Mouse (Mus musculus) hindbrain, embryonic 16.5 days (tissue): Measurements from ENCODE around the gene Gm9936. TPM values are rescaled to one million over a fixed set of nuclear protein-coding genes. Genes with fewer than 3 reads are reported as not detected.

Experiments used
- ATAC-seq: fragments of 200-750 bp; cut with Nextera tagmentation; 2 replicates; pipeline ENCODE4 v1.8.0; 2017; ENCODE audit warnings: moderate TSS enrichment, moderate library complexity
- H3K27ac ChIP-seq: fragments of 300-500 bp; sonication (generic); 2 replicates; pipeline ENCODE4 v1.5.1; 2014; ENCODE audit warnings: low read depth, mild to moderate bottlenecking, control low read depth, low read length, moderate library complexity
- H3K27me3 ChIP-seq: fragments of 300-500 bp; sonication (generic); replicated peaks from 2 replicates; pipeline ENCODE4 v1.6.1; 2014; ENCODE audit warnings: low read length; ENCODE audit not compliant: control insufficient read depth, insufficient read depth
- H3K36me3 ChIP-seq: fragments of 300-500 bp; sonication (generic); 2 replicates; pipeline ENCODE4 v1.6.1; 2014; ENCODE audit warnings: mild to moderate bottlenecking, low read length, moderate library complexity, mixed read lengths; ENCODE audit not compliant: control insufficient read depth, insufficient read depth
- H3K4me1 ChIP-seq: fragments of 300-500 bp; sonication (generic); 2 replicates; pipeline ENCODE4 v1.6.1; 2014; ENCODE audit warnings: low read depth, low read length; ENCODE audit not compliant: control insufficient read depth, insufficient read depth
- H3K4me2 ChIP-seq: fragments of 300-500 bp; sonication (generic); 2 replicates; pipeline ENCODE4 v1.6.1; 2014; ENCODE audit warnings: mild to moderate bottlenecking, low read length, control low read depth, moderate library complexity
- H3K4me3 ChIP-seq: fragments of 300-500 bp; sonication (generic); 2 replicates; pipeline ENCODE4 v1.5.1; 2014; ENCODE audit warnings: mild to moderate bottlenecking, low read length, control low read depth, moderate library complexity
- H3K9ac ChIP-seq: fragments of 300-500 bp; sonication (generic); 2 replicates; pipeline ENCODE4 v1.6.1; 2014; ENCODE audit warnings: low read depth, mild to moderate bottlenecking, control low read depth, low read length, moderate library complexity
- H3K9me3 ChIP-seq: fragments of 300-500 bp; sonication (generic); 2 replicates; pipeline ENCODE4 v1.6.1; 2014; ENCODE audit warnings: mild to moderate bottlenecking, low read length, moderate library complexity; ENCODE audit not compliant: control insufficient read depth
- WGBS: fragments of 180-500 bp; shearing (Covaris S2); extraction: QIAGEN DNeasy Blood & Tissue Kit; methylation state at CpG from one replicate; pipeline ENCODE4 v1.1.7; 2014; 5-methylcytosine and 5-hydroxymethylcytosine counted together
- microRNA-seq: library from miRNA; unstranded; fragments of <30 nt; microRNA quantifications from one replicate; pipeline ENCODE4, GENCODE M21; 2017
- polyA plus RNA-seq: library from polyadenylated mRNA; unstranded; fragments of >200 nt; fragmentation: Nextera tagmentation; extraction: Ambion mirVana; gene quantifications from 2 replicates; pipeline ENCODE4 v1.2.1, GENCODE M21; 2015

The Gm9936 gene
- polyA plus RNA-seq, 1 experiment from 2014 or later: 3.6 TPM

DNA sequence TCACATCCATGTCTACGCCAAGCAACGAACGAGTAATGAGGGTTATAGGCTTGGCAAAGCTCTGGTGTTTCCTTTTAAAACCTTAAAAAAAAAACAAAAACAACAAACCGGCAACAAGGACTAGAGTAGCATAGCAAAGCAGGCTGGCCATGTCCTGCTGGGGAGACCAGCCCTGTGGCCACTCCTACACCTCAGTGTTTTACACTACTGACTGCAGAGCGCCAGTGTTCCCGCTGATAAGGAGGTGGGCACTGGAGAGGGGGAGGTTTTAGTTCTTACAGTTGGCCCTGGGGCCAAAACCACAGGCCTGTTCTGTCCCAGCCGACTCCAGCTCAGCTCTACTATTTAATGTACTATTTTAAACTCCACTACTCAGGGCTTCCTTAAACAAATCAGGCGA is 51.0 kb downstream of the Gm9936 start:
- H3K27ac ChIP-seq: peak overlapping the region; percentile 62
- no peaks in the 10 kb centered on the region for H3K27me3 ChIP-seq
- H3K4me1 ChIP-seq: peaks cover 11% of the 10 kb centered on the region
- H3K4me2 ChIP-seq: no peak overlapping the region
- peaks cover 37% of the 10 kb centered on the region for H3K36me3 ChIP-seq
- no peak for ATAC-seq
- no peak overlapping the region for H3K4me3 ChIP-seq
- H3K9me3 ChIP-seq: no peaks in the 10 kb centered on the region
- H3K9ac ChIP-seq: no peak overlapping the region
- WGBS: 25% methylated on average over 8 of the region's 8 CpGs

DNA sequence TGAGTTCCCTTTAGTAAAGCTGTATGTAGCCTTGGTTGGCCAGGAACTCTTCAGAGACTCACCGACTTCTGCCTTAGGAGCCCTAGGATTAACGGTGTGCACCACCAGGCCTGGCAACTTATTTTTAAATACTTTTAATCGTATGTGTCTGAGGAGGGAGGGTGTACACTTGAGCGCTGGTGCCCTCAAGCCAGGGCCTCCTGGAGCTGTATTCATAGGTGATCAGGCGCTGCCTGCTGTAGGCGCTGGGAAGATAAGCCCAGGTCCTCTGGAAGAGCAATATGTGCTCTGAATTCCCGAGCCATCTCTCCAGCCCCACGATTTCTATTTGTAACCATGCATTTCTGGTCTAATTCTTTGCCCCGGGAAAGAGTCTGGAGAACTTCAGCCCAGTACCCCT is 51.4 kb downstream of the Gm9936 start:
- no peak for ATAC-seq
- Histone ChIP-seq H3K27ac (peak overlapping the region; percentile 62; the same call in 1 of the 2 replicates), H3K36me3 (peaks cover 40% of the 10 kb centered on the region), H3K9ac (no peak overlapping the region), H3K9me3 (no peaks in the 10 kb centered on the region), H3K4me1 (peaks cover 7% of the 10 kb centered on the region; the same call in 1 of the 2 replicates), H3K4me2 (no peak overlapping the region), H3K27me3 (no peaks in the 10 kb centered on the region), H3K4me3 (no peak overlapping the region)
- WGBS: 41% methylated on average over 9 of the region's 9 CpGs

DNA sequence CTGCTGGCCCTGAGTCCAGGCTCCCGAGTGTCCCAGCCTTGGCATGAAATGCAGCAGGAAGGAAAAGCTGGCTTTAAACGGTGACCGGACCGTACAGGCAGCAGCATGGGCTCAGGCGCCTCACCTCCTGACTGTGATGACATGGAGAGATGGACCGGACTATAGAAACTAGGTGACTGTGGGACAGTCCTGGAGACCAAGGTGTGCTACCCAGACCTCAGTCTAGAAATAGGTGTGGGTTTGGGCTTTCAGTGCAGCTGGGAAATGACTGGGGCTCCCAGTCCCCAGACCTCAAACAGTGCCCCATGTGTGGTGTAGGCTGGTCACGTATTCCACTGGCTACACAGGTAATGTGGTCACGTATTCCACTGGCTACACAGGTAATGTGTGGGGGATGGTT is 51.8 kb downstream of the Gm9936 start:
- H3K27ac ChIP-seq: peak overlapping the region; percentile 62; the same call in 1 of the 2 replicates
- no peak for ATAC-seq
- WGBS: 86% methylated on average over 8 of the region's 8 CpGs
- peaks cover 43% of the 10 kb centered on the region for H3K36me3 ChIP-seq
- H3K4me2 ChIP-seq: no peak overlapping the region
- no peak overlapping the region for H3K9ac ChIP-seq
- H3K4me1 ChIP-seq: peaks cover 5% of the 10 kb centered on the region; the same call in 1 of the 2 replicates
- H3K27me3 ChIP-seq: no peaks in the 10 kb centered on the region
- H3K9me3 ChIP-seq: no peaks in the 10 kb centered on the region
- H3K4me3 ChIP-seq: no peak overlapping the region

Small RNAs within 50 kb of the gene (microRNA-seq; reads per million reads assigned to microRNA genes)
- gene Mir6240: 5.0 reads per million, percentile 17 among the genes with 10 or more reads in this experiment

Other genes with a start within 250 kb of the Gm9936 start
- gene Trpv4, start 200.3 kb downstream of the Gm9936 start, polyA plus RNA-seq: 2.3 and 3.0 TPM in 2 replicates
- gene Gltp, start 167.7 kb downstream of the Gm9936 start, polyA plus RNA-seq: 49.9 and 53.4 TPM in 2 replicates
- 15.6 and 16.9 TPM in 2 replicates for gene Tchp, start 150.9 kb downstream of the Gm9936 start, polyA plus RNA-seq
- 11.9 and 27.7 TPM in 2 replicates for gene Ankrd13a, start 84.0 kb downstream of the Gm9936 start, polyA plus RNA-seq
- gene Git2, start 83.2 kb downstream of the Gm9936 start, polyA plus RNA-seq: 40.6 and 50.2 TPM in 2 replicates
- 285 and 306 TPM in 2 replicates for gene 1500011B03Rik, start 35.2 kb downstream of the Gm9936 start, polyA plus RNA-seq
- not detected in 2 replicates for gene 4930519G04Rik, start 5.0 kb downstream of the Gm9936 start, polyA plus RNA-seq
- 4.9 and 5.3 TPM in 2 replicates for gene Oasl2, start 38.3 kb upstream of the Gm9936 start, polyA plus RNA-seq
- gene Oasl1, start 64.6 kb upstream of the Gm9936 start, polyA plus RNA-seq: 0.26 and 0.31 TPM in 2 replicates
- 125 and 142 TPM in 2 replicates for gene 2210016L21Rik, start 83.5 kb upstream of the Gm9936 start, polyA plus RNA-seq
- not detected in 2 replicates for gene Hnf1a, start 112.4 kb upstream of the Gm9936 start, polyA plus RNA-seq
- gene Sppl3, start 152.5 kb upstream of the Gm9936 start, polyA plus RNA-seq: 17.3 and 19.1 TPM in 2 replicates
- 32.2 and 35.9 TPM in 2 replicates for gene Gm10401, start 239.6 kb upstream of the Gm9936 start, polyA plus RNA-seq